Mouse (Mus musculus) myocyte (in vitro differentiated cells): ENCODE results near the gene Pknox2. TPM values are rescaled to one million over a fixed set of nuclear protein-coding genes. Genes with fewer than 3 reads are reported as not detected.

ENCODE experiments used
- H3K27me3 ChIP-seq: one replicate; pipeline ENCODE4 v1.6.1; 2011; ENCODE audit not compliant: control insufficient read depth, insufficient read depth, insufficient read length
- H3K36me3 ChIP-seq: one replicate; pipeline ENCODE4 v1.6.1; 2011; ENCODE audit not compliant: control insufficient read depth, insufficient read depth
- H3K4me2 ChIP-seq: one replicate; pipeline ENCODE4 v1.6.1; 2011; ENCODE audit warnings: low read depth, control low read depth
- H3K4me3 ChIP-seq: one replicate; pipeline ENCODE4 v1.5.1; 2011; ENCODE audit warnings: mild to moderate bottlenecking, control low read depth, moderate library complexity
- H3K79me2 ChIP-seq: one replicate; pipeline ENCODE4 v1.6.1; 2011; ENCODE audit not compliant: control insufficient read depth, insufficient read depth
- H3ac ChIP-seq: one replicate; pipeline ENCODE4 v1.6.1; 2011; ENCODE audit not compliant: control insufficient read depth, insufficient read length
- CEBPB ChIP-seq: IDR thresholded peaks from 2 replicates; pipeline ENCODE4 v1.6.1; 2011; ENCODE audit warnings: mild to moderate bottlenecking, moderate library complexity; ENCODE audit not compliant: poor library complexity, insufficient read depth, severe bottlenecking
- E2F4 ChIP-seq: IDR thresholded peaks from one replicate; pipeline ENCODE4 v1.6.1; 2011; ENCODE audit warnings: mild to moderate bottlenecking, control low read depth, moderate library complexity; ENCODE audit not compliant: insufficient read depth
- MAX ChIP-seq: IDR thresholded peaks from one replicate; pipeline ENCODE4 v1.6.1; 2011; ENCODE audit warnings: low read depth, mild to moderate bottlenecking, control low read depth
- MYOD1 ChIP-seq, 3 experiments: IDR thresholded peaks; one replicate each; pipeline ENCODE4 v1.6.1; 2011; ENCODE audit warnings: control low read depth in 2 of 3, low read depth in 2 of 3, mild to moderate bottlenecking in 2 of 3, moderate library complexity in 1 of 3; ENCODE audit not compliant: insufficient read length in 2 of 3, control insufficient read depth in 1 of 3
- MYOG ChIP-seq, 3 experiments: IDR thresholded peaks; one replicate each; pipeline ENCODE4 v1.6.1; 2011; ENCODE audit warnings: control low read depth in 2 of 3, low read depth in 2 of 3, mild to moderate bottlenecking in 2 of 3; ENCODE audit not compliant: insufficient read length in 2 of 3, control insufficient read depth in 1 of 3, insufficient read depth in 1 of 3
- POLR2A ChIP-seq: IDR thresholded peaks from one replicate; pipeline ENCODE4 v1.6.1; 2011; ENCODE audit warnings: low read depth, mild to moderate bottlenecking, control low read depth, moderate library complexity; ENCODE audit not compliant: insufficient read length
- POLR2AphosphoS2 ChIP-seq: IDR thresholded peaks from one replicate; pipeline ENCODE4 v1.6.1; 2011; ENCODE audit warnings: low read depth, control low read depth; ENCODE audit not compliant: insufficient read length
- REST ChIP-seq: IDR thresholded peaks from one replicate; pipeline ENCODE4 v1.6.1; 2011; ENCODE audit warnings: mild to moderate bottlenecking, control low read depth, moderate library complexity; ENCODE audit not compliant: insufficient read depth, insufficient read length
- SRF ChIP-seq: IDR thresholded peaks from one replicate; pipeline ENCODE4 v1.6.1; 2011; ENCODE audit warnings: low read depth; ENCODE audit not compliant: control insufficient read depth, insufficient read length
- TCF12 ChIP-seq: IDR thresholded peaks from one replicate; pipeline ENCODE4 v1.6.1; 2011; ENCODE audit warnings: mild to moderate bottlenecking, control low read depth; ENCODE audit not compliant: poor library complexity, insufficient read depth, severe bottlenecking
- TCF3 ChIP-seq: IDR thresholded peaks from one replicate; pipeline ENCODE4 v1.6.1; 2011; ENCODE audit warnings: low read depth, control low read depth; ENCODE audit not compliant: insufficient read length
- USF1 ChIP-seq: IDR thresholded peaks from one replicate; pipeline ENCODE4 v1.6.1; 2011; ENCODE audit warnings: low read depth, mild to moderate bottlenecking, control low read depth, moderate library complexity
- polyA plus RNA-seq: library from polyadenylated mRNA; unstranded; fragments of >200 nt; fragmentation: generic; extraction: Trizol; gene quantifications from one replicate; pipeline ENCODE4 v1.2.1, GENCODE M21; 2012; ENCODE audit warnings: missing spikeins

Pknox2 gene
- polyA plus RNA-seq, 1 experiment = 20.4 TPM

DNA sequence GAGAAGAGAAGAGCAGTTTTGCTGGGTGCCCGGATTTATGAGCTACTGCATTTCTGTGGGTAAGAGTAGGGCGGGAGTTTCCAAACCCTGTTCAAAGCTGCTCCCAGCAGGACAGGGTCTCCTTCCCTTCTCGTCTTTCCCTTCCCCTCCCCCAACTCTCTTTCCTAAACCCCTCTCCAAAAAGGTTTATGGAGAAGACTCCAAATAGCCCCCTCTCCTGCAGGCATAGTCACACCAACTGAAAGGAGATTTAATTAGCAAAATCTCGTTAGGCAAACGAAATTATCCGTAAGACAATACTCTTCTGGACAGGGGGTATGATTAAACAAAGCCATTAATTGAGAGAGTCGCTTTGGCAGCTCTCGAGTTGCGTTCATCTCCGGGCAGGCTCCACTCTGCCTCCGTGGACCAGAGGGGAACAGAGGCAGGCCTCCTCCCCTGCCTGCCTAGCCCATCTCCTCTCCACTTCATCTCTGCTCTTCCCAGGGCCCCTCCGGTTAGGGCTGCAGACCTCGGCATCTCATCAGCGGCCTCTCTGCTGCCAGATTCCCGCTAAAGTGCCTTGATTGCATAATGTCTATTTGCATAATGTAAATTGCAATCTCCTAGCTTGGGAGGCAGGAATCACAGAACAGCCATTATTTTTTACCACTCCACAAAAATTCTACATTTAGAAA lies 70.7 kb downstream of the Pknox2 start:
- no peak for TF ChIP-seq E2F4
- no peak for TF ChIP-seq SRF
- no peak for TF ChIP-seq TCF3
- TF ChIP-seq MYOG (IDR thresholded peaks at IDR 0.05; ENCODE audit: control insufficient read depth in 1 of 3, insufficient read depth in 1 of 3, insufficient read length in 2 of 3, low read depth in 2 of 3) = no peak
- TF ChIP-seq MYOD1 (IDR thresholded peaks at IDR 0.05; ENCODE audit: control insufficient read depth in 1 of 3, insufficient read length in 2 of 3, low read depth in 2 of 3) = no peak
- TF ChIP-seq CEBPB = no peak
- no peak for TF ChIP-seq USF1
- Histone ChIP-seq H3K36me3 (no peaks in the 10 kb centered on the region), H3K27me3 (no peaks in the 10 kb centered on the region), H3ac (no peak overlapping the region), H3K4me2 (no peak overlapping the region), H3K79me2 (peaks cover 3% of the 10 kb centered on the region), H3K4me3 (no peak overlapping the region)

DNA sequence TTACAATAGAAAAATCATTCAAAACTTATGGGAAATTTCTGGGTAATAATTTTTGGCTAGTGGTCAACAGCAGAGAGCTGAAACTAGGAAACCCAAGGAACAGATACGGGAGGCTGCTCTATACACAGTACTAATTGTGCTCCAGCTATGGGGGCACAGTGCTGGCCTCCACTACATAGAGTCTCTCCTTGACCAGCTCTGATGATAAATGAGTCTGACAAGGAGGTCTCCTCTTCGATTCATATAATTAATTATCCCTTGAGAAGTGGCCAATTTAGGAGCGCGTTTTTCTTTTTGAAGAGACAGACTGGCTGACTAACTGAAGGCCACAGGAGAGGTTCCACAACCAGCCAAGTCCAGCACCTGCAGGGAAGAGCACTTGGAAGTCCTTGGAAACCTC lies 71.3 kb downstream of the Pknox2 start:
- TF ChIP-seq MAX (no peak), SRF (no peak), USF1 (no peak), TCF12 (no peak), REST (no peak), POLR2AphosphoS2 (no peak)
- no peak overlapping the region for H3K4me3 ChIP-seq

DNA sequence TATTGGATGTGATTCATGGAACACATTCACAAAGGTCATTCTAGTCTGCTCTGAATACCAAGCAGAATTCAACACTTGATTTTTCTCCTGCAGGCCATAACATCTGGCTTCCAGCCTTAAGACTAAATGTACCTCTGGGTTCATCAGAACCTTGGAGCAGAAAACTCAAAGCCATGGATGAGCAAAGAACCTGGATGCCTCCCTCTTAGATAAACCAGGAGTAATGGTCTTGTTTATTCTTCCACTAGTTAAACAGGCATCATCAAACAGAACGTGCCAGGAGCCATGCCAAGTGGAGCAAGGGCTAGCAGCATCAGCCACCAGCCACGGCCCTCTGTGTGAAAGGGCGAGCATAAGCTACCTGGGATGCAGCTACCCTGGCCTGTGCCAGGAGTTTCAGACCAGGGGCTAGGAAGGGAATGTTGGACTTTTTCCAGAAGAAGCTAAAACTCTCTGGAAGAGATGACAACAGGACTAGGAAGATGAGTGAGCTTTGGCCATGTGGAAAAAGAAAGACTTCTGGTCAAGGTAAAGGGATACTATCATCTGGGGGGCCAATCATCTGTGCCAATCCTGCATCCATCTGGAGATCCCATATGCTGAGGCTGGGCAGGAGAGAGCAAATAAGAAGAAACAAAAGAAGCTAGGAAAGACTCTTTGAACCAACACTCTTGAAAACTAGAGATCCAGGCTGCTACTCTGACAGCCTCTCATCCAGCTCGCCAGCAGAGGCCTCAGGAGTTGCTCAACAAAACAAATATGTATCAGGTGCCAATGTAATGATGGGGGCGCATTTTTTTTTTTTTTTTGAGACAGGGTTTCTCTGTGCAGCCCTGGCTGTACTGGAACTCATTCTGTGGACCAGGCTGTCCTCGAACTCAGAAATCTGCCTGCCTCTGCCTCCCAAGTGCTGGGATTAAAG lies 77.6 kb downstream of the Pknox2 start:
- H3K27me3 ChIP-seq = no peaks in the 10 kb centered on the region
- no peaks in the 10 kb centered on the region for H3K79me2 ChIP-seq
- no peak overlapping the region for H3ac ChIP-seq
- TF ChIP-seq USF1 (no peak), MAX (no peak), MYOD1 (IDR thresholded peaks at IDR 0.05; ENCODE audit: control insufficient read depth in 1 of 3, insufficient read length in 2 of 3, low read depth in 2 of 3) (no peak), TCF3 (no peak), POLR2AphosphoS2 (no peak), MYOG (IDR thresholded peaks at IDR 0.05; ENCODE audit: control insufficient read depth in 1 of 3, insufficient read depth in 1 of 3, insufficient read length in 2 of 3, low read depth in 2 of 3) (no peak), TCF12 (no peak), E2F4 (no peak), REST (no peak), CEBPB (no peak), SRF (no peak)
- H3K36me3 ChIP-seq = no peaks in the 10 kb centered on the region
- no peak overlapping the region for H3K4me2 ChIP-seq
- no peak overlapping the region for H3K4me3 ChIP-seq

More for the DNA sequence above, 71.3 kb downstream of the Pknox2 start:
- no peaks in the 10 kb centered on the region for H3K36me3 ChIP-seq
- H3K4me2 ChIP-seq = no peak overlapping the region
- peaks cover 3% of the 10 kb centered on the region for H3K79me2 ChIP-seq
- H3ac ChIP-seq = no peak overlapping the region
- H3K27me3 ChIP-seq = no peaks in the 10 kb centered on the region

DNA sequence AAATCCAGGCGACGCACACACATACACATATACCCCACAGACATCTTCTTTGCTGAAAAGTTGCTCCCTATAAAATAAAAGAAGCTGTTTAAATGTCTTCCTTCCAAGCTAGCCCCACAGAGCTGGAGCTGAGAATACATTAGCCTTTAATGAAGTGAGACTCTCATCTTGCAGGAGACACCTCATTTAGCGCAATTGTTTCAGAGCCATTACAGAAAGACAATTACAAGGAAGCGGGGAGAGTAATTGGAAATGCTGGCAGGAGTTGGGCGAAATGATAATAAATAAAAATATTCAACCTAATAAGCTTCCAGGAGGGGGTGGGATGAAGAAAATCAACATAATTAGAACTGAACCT lies 79.8 kb downstream of the Pknox2 start:
- Histone ChIP-seq H3ac (no peak overlapping the region), H3K4me3 (no peak overlapping the region), H3K79me2 (no peaks in the 10 kb centered on the region), H3K27me3 (no peaks in the 10 kb centered on the region), H3K36me3 (no peaks in the 10 kb centered on the region), H3K4me2 (no peak overlapping the region)
- TF ChIP-seq CEBPB = no peak
- no peak for TF ChIP-seq SRF
- no peak for TF ChIP-seq TCF12
- no peak for TF ChIP-seq POLR2AphosphoS2
- TF ChIP-seq MYOD1 (IDR thresholded peaks at IDR 0.05; ENCODE audit: control insufficient read depth in 1 of 3, insufficient read length in 2 of 3, low read depth in 2 of 3) = no peak
- TF ChIP-seq REST = no peak
- TF ChIP-seq MYOG (IDR thresholded peaks at IDR 0.05; ENCODE audit: control insufficient read depth in 1 of 3, insufficient read depth in 1 of 3, insufficient read length in 2 of 3, low read depth in 2 of 3) = no peak
- TF ChIP-seq USF1 = no peak
- TF ChIP-seq E2F4 = no peak
- TF ChIP-seq MAX = no peak
- TF ChIP-seq TCF3 = no peak
- no peak for TF ChIP-seq POLR2A
